Mouse (Mus musculus): ENCODE measurements at regions not wholly inside any gene's neighbourhood (a gene's known extent, or its start where the extent isn't known, plus 50 kb on each side); places are given as distances from the start of the nearest gene placed in this dataset.
A peak's percentile ranks its signal among the peaks of the same experiment; 100 is the strongest.

DNA sequence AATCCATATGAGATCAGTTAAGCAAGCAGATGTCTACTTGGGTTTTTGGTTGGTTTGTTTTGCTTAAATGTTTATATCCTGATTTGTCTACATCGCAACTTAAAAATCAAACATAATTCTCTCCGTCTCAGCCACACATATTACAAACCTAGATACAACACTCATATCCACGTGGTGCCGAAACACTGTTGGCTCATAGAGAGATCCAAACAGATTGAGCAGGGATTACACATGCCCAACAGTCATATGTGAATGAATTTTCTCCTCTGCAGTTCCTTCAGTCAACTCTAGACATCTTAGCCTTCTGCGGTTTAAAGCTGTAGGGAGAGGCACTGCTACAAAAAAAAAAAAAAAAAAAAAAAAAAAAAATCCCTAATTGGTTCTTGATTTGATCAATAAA lies 64.4 kb upstream of the Clint1 start:
- no peak for DNase-seq (ENCODE audit: low read depth, low spot score)

GRCm38 (mm10) chr11:45789886-45790285 lies 62.0 kb upstream of the Clint1 start:
- no peak for DNase-seq (ENCODE audit: low read depth, low spot score)

- no peak for DNase-seq (ENCODE audit: low read depth, low spot score)
Observed at GRCm38 (mm10) chr11:45790504-45790903, 61.3 kb upstream of the Clint1 start.

GRCm38 (mm10) chr11:45791696-45792095 lies 60.2 kb upstream of the Clint1 start:
- DNase-seq (ENCODE audit: low read depth, low spot score), result no peak

DNA sequence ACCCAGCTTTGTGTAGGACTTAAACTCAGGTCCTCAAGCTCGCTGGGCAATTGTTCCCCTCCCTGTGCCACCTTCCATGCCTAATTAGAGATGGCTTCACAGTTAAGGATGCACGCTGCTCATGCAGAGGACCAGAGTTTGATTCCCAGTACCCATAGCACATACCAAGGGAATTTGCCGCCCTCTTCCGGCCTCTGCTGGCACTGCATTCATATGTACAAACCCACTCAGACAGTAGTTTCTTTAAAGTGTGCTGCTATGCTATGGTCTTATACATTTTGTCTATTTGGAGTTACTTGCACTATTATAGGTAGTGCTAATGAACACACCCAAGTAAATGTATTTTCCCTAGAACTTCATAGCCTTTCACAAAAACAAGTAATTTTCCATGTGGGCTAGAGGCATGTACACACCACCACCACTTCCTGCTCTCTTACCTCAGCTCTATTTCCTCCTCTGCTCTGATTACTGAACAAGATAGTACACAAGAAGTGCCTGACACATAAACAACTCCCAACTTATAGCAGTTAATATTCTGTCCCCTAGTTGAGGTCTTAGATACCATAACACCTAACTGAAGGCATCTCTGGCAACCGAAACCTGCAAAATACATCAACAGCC lies 57.4 kb upstream of the Clint1 start:
- DNase-seq (ENCODE audit: low read depth, low spot score), result no peak

GRCm38 (mm10) chr11:45795322-45795721 lies 56.5 kb upstream of the Clint1 start:
- no peak for DNase-seq (ENCODE audit: low read depth, low spot score)

- peak; percentile 77 for DNase-seq (ENCODE audit: low read depth, low spot score)
Observed at GRCm38 (mm10) chr11:45795731-45796130, 56.1 kb upstream of the Clint1 start.

DNA sequence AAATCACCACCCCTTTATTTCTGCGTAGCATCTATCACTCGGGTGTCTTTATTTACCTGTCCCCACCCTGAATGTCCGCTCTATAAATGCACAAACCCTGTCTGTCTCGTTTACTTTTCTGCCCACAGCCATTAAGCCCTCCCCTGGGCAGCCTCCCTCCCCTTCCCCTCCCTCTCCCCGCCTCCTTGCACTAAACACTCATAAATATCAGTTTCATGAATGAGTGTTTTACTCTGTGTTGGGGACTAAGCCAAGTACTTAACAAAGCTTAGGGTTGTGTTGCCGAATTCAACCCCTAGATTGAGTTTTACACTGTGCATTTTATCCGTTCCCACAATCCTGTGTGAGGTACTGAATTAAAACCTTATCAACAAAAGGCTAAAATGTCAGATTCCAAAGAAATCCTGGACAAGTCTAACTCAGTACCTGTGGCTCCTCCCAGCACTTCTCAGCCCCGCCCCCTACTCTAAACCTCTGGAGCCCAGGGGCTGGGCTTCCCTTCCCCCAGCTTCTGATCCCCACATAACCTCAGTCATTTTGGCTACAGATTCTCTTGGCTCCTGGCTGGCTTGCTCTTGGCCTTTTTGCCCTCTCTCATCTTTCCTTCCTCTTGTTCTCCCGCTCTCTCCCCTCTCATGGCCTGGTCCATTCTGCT lies 52.0 kb upstream of the Clint1 start:
- DNase-seq (ENCODE audit: low read depth, low spot score), result no peak

Measured in WW6 (cell line).